8 mouse cellular contexts compared by ENCODE assay signal in genomic region chr8:84614512-84615223, GRCm38 (mm10). TPM values are rescaled to one million over a fixed set of nuclear protein-coding genes. Genes with fewer than 3 reads are reported as not detected.
DNase-seq lines count a peak whose midpoint lies in the region; ATAC-seq and TF ChIP-seq lines count a peak whose summit lies in the region.

No protein-coding gene starts in this region.

- no peaks in the 10 kb centered on the region for H3K9me3 ChIP-seq in hindbrain, embryonic 10.5 days
- no peaks in the 10 kb centered on the region for H3K9me3 ChIP-seq in hindbrain, embryonic 16.5 days (ENCODE audit: control insufficient read depth, low read length)
- H3K9me3 ChIP-seq in hindbrain, postnatal 0 days (ENCODE audit: low read length) = no peaks in the 10 kb centered on the region

- no peak overlapping the region for H3ac ChIP-seq in C2C12 (ENCODE audit: control insufficient read depth, insufficient read length, low read depth)

- no peak overlapping the region for H3K4me3 ChIP-seq in hindbrain, embryonic 10.5 days
- no peak overlapping the region for H3K4me3 ChIP-seq in hindbrain, embryonic 16.5 days (ENCODE audit: low read length)
- H3K4me3 ChIP-seq in C2C12 (ENCODE audit: insufficient read depth, poor library complexity, severe bottlenecking) = no peak overlapping the region
- no peak overlapping the region for H3K4me3 ChIP-seq in bone marrow, adult 2 months (replicated peaks; ENCODE audit: control insufficient read depth, low read depth, low read length)
- H3K4me3 ChIP-seq in hindbrain, postnatal 0 days (ENCODE audit: low read length) = no peak overlapping the region

- TF ChIP-seq POLR2A in bone marrow, adult 2 months (IDR thresholded peaks at IDR 0.05; ENCODE audit: borderline replicate concordance, control insufficient read depth, low read depth, low read length) = no peak

- no peak overlapping the region for H3K9ac ChIP-seq in hindbrain, embryonic 16.5 days (ENCODE audit: low read depth, low read length)
- H3K9ac ChIP-seq in hindbrain, postnatal 0 days (replicated peaks; ENCODE audit: low read length) = no peak overlapping the region

- TF ChIP-seq CTCF in C2C12 (IDR thresholded peaks at IDR 0.05; ENCODE audit: control insufficient read depth, insufficient read depth, insufficient read length) = no peak
- TF ChIP-seq CTCF in bone marrow, adult 2 months (IDR thresholded peaks at IDR 0.05; ENCODE audit: control insufficient read depth, insufficient read depth, low read length) = peak; percentile 28; the same call in 1 of the 2 replicates
- peak; percentile 62 for TF ChIP-seq CTCF in hindbrain, postnatal 0 days (IDR thresholded peaks at IDR 0.05; ENCODE audit: low read depth)

- 34% methylated on average over 16 of the region's 16 CpGs for WGBS in hindbrain, embryonic 10.5 days
- 30% methylated on average over 16 of the region's 16 CpGs for WGBS in hindbrain, embryonic 16.5 days
- 38% methylated on average over 16 of the region's 16 CpGs for WGBS in bone marrow, adult 2 months
- WGBS in hindbrain, postnatal 0 days = 33% methylated on average over 16 of the region's 16 CpGs

- ATAC-seq in hindbrain, embryonic 16.5 days = no peak
- ATAC-seq in hindbrain, postnatal 0 days = no peak
- no peak for ATAC-seq in megakaryocyte-erythroid progenitor cell, adult 5-6 weeks (replicated peaks; ENCODE audit: low FRiP score, low TSS enrichment, poor library complexity, severe bottlenecking)

- no peaks in the 10 kb centered on the region for H3K36me3 ChIP-seq in hindbrain, embryonic 10.5 days
- no peaks in the 10 kb centered on the region for H3K36me3 ChIP-seq in hindbrain, embryonic 16.5 days (ENCODE audit: control insufficient read depth, insufficient read depth, low read length)
- no peaks in the 10 kb centered on the region for H3K36me3 ChIP-seq in C2C12 (ENCODE audit: control insufficient read depth, insufficient read depth)
- peaks cover 8% of the 10 kb centered on the region; the same call in 1 of the 2 replicates for H3K36me3 ChIP-seq in hindbrain, postnatal 0 days (ENCODE audit: insufficient read depth, low read length)
- H3K36me3 ChIP-seq in splenic B cell, adult 2 months (ENCODE audit: control insufficient read depth, insufficient read depth, low read length, poor library complexity, severe bottlenecking) = no peaks in the 10 kb centered on the region

- no peaks in the 10 kb centered on the region for H3K79me3 ChIP-seq in C2C12 (ENCODE audit: low read depth)

- peaks cover 44% of the 10 kb centered on the region for H3K27me3 ChIP-seq in hindbrain, embryonic 10.5 days (ENCODE audit: insufficient read depth, poor library complexity, severe bottlenecking)
- H3K27me3 ChIP-seq in hindbrain, embryonic 16.5 days (replicated peaks; ENCODE audit: control insufficient read depth, insufficient read depth, low read length) = no peaks in the 10 kb centered on the region
- H3K27me3 ChIP-seq in C2C12 (ENCODE audit: control insufficient read depth, insufficient read depth, insufficient read length) = peaks cover 4% of the 10 kb centered on the region
- H3K27me3 ChIP-seq in hindbrain, postnatal 0 days (ENCODE audit: insufficient read depth, low read length) = no peaks in the 10 kb centered on the region
- no peaks in the 10 kb centered on the region for H3K27me3 ChIP-seq in splenic B cell, adult 2 months (ENCODE audit: control insufficient read depth, insufficient read depth, low read length, poor library complexity, severe bottlenecking)

- peaks cover 29% of the 10 kb centered on the region for H3K4me1 ChIP-seq in hindbrain, embryonic 10.5 days (replicated peaks)
- no peaks in the 10 kb centered on the region; the same call in 1 of the 2 replicates for H3K4me1 ChIP-seq in hindbrain, embryonic 16.5 days (ENCODE audit: control insufficient read depth, insufficient read depth, low read depth, low read length)
- H3K4me1 ChIP-seq in bone marrow, adult 2 months (ENCODE audit: control insufficient read depth, insufficient read depth, low read length) = no peaks in the 10 kb centered on the region
- no peaks in the 10 kb centered on the region for H3K4me1 ChIP-seq in hindbrain, postnatal 0 days (ENCODE audit: insufficient read depth, low read length)

- no peak overlapping the region; the same call in 1 of the 2 replicates for H3K27ac ChIP-seq in hindbrain, embryonic 10.5 days
- no peak overlapping the region for H3K27ac ChIP-seq in hindbrain, embryonic 16.5 days (ENCODE audit: low read depth, low read length)
- H3K27ac ChIP-seq in bone marrow, adult 2 months (ENCODE audit: control insufficient read depth, insufficient read depth, low read depth, low read length, poor library complexity) = no peak overlapping the region
- no peak overlapping the region for H3K27ac ChIP-seq in hindbrain, postnatal 0 days

- peak; percentile 41 for DNase-seq in hindbrain, embryonic 10.5 days (ENCODE audit: low spot score)
- DNase-seq in hindbrain, postnatal 0 days (ENCODE audit: low spot score) = peak; percentile 79
- DNase-seq in splenic B cell, adult 2 months (ENCODE audit: low read depth, low spot score) = peak; percentile 62
- DNase-seq in left cerebral cortex, adult 11 months (ENCODE audit: low spot score) = no peak

- no peaks in the 10 kb centered on the region for H3K79me2 ChIP-seq in C2C12 (ENCODE audit: control insufficient read depth, insufficient read depth)

- no peak overlapping the region for H3K4me2 ChIP-seq in hindbrain, embryonic 16.5 days (ENCODE audit: low read length)
- no peak overlapping the region for H3K4me2 ChIP-seq in hindbrain, postnatal 0 days (ENCODE audit: low read depth, low read length)

TF ChIP-seq in C2C12, 6 proteins besides CTCF, POLR2A, EP300 and RAD21:
- peak; percentile 57 for TF ChIP-seq MYOD1 (IDR thresholded peaks at IDR 0.05; ENCODE audit: control insufficient read depth, insufficient read length, low read depth)
- TF ChIP-seq USF1 (IDR thresholded peaks at IDR 0.05; ENCODE audit: low read depth) = no peak
TF ChIP-seq in C2C12: peak in this region for 1.

RNA-seq across cellular contexts. Expression of gene Ier2, which starts 48.0 kb away (rescaled TPM):
- polyA plus RNA-seq in hindbrain, embryonic 10.5 days (2016; fragmentation: Nextera tagmentation; extraction: Ambion mirVana) = 89.9 and 94.7 TPM in 2 replicates
- 18.2 and 19.6 TPM in 2 replicates for polyA plus RNA-seq in hindbrain, embryonic 16.5 days (2015; fragmentation: Nextera tagmentation; extraction: Ambion mirVana)
- 61.4 TPM for polyA plus RNA-seq in C2C12 (2012; fragmentation: generic; extraction: Trizol)
- 13.2 and 49.9 TPM in 2 replicates for polyA plus RNA-seq in bone marrow, adult 2 months (2011; ENCODE audit: insufficient read depth, insufficient read length, low replicate concordance, missing spikeins)
- 12.5 and 13.3 TPM in 2 replicates for total RNA-seq in hindbrain, postnatal 0 days (2014; rRNA removed)
- 20.9 TPM in 2 replicates for polyA plus RNA-seq in hindbrain, postnatal 0 days (2015; fragmentation: Nextera tagmentation; extraction: Ambion mirVana)
- 23.2 and 27.2 TPM in 2 replicates for total RNA-seq in megakaryocyte-erythroid progenitor cell, adult 5-6 weeks (2014; fragmentation: Nextera tagmentation)
- 47.1 and 60.7 TPM in 2 replicates for total RNA-seq in megakaryocyte-erythroid progenitor cell, adult 5-6 weeks (2017)
